Mouse (Mus musculus): ENCODE measurements around the gene Hagh.

Hagh gene

GRCm38 (mm10) chr17:24885356-24886133 is 45.6 kb downstream of the Hagh start:
- no peak for DNase-seq (ENCODE audit: low spot score in 2 of 2)

DNA sequence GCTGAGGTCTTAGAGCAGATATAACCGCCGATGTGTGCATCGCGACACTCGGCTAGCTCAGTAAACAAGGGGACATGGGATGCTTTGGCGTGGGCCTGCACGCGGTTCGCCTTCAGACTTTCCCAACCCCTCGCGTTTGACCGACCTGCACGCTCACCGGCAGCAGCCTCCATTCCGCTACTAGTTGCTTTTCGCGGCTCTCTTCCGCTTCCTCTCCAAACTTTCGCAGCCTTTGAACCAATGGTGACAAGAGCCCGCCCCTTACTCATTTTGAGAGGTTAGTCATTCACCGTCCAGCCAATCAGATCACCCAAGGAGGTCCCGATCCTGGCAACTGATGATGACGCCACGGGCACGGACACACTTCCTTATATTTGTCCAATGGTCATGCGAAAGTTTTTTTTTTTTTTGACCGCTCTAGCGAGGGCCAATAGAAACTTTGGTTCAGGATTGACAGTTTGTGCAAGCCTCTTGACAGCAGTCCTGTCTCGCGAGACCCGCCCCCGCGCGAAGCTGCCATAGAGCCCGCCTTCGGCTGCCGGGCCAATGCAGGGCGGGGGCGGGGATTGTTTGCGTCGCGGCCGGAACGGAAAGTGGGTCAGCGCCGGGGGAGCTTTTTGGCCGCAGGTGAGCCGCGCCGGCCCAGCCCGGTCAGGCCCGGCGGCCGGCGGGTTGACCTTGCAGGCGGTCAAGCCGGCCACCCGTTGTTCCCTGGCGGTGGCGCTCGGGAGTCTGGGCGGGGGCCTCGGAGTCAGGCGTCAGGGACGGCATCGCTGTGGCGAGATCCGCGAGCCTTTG is 46.4 kb downstream of the Hagh start, which contains the start of the genes Nubp2 and Spsb3:
Gene Nubp2 (minus strand): TSS at position 216 of the 798 bp plus-strand sequence.
Gene Spsb3 (plus strand): TSS at position 510 of the 798 bp plus-strand sequence.
- DNase-seq (ENCODE audit: low spot score in 2 of 2): peak; percentile 93 to 98

DNA sequence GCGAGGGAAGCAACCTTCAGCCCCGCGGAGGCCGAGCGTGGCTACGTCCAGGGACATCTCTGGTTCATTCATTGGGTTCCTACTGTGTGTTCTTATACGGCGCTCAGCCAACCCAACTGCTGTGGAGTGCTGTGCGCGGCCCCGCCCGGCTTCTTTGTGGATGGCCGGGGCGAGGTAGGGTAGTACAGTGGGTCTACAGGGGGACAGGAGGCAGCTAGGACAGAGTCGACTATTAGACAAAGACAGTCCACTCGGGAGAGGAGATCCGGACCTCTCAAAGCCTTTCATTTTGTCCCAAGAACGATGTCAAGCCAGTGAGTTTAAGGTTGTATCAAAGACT is 47.0 kb downstream of the Hagh start:
- DNase-seq (ENCODE audit: low spot score in 2 of 2): no peak

DNA sequence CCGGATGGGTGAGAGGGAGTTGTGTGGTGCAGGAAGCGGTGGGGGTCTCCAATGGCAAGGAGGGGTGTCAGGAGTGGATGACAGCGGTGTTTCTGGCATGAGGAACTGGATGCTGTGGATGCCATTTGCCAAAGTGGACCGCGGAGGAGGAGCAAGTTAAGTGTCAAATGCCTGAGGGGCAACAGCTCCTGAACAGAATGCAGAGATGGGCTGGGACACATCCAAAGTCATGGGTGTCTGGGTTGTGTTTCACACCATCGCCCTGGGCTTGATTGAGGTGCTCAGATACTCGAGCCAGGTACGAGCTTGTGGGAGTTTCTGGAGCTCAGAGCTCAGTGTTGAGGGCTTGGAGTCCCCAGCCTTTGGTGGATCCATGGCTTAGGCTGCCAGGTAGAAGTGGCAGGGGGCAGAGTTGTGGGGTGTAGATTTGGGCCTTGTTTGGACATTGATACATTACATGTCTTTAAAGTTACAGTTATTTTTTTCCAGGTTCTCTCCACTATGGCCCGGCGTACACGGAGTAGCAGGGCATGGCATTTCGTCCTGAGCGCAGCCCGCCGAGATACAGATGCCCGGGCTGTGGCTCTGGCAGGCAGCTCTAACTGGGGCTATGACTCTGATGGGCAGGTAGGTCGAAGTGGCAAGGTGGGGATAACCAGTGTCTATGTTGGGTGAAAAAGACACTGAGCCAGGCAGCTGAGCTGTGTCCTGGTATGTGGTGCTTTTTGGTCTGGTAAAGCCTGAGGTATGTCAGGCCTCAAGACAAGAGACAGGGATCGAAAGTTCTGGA is 47.5 kb downstream of the Hagh start:
- no peak for DNase-seq (ENCODE audit: low spot score in 2 of 2)

DNA sequence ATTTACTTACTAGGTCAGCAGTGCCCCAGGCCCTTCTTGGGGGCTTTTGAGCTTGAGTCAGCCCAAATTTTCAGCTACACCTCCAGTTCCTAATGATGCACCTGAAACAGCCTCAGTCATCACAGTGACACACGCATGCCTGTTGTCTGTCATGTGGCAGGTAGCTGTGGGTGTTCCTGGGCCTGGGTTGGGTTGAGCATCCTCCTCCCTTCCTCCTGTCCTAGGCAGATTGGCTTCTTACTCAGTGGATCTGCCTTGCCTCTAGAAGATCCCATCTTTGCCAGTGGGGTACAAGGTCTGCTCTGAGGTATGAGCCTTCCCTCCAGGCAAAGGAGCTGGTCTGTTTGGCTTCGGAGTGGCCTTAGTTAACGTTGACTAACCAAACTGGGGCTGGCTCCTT is 48.9 kb downstream of the Hagh start:
- no peak for DNase-seq (ENCODE audit: low spot score in 2 of 2)

DNA sequence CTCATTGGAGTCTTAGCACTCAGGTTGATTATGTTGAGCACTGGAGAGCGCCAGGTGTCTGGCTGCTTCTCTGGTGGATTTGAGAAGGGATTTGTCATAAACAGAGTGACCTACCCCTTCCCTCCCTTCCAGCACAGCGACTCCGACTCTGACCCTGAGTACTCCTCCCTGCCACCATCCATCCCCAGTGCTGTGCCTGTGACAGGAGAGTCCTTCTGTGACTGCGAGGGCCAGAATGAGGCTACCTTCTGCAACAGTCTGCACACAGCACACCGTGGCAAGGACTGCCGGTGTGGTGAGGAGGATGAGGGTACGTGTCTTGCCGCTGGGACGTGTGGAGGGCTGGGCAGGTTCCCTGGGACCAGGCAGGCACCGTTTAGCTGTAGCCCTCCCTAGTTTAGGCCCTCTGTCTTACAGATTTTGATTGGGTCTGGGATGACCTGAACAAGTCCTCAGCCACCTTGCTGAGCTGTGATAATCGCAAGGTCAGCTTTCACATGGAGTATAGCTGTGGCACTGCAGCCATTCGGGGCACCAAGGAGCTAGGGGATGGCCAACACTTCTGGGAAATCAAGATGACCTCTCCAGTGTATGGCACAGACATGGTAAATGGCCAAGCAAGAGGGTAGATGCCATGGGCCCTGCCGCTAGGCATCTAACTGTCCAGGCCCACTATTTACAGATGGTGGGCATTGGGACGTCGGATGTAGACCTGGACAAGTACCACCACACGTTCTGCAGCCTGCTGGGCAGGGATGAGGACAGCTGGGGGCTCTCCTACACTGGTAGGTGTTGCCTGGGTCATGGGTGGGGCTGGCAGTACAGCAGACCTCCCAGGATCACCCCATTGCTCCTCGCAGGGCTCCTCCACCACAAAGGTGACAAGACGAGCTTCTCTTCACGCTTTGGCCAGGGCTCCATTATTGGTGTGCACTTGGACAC is 50.5 kb downstream of the Hagh start:
- DNase-seq (ENCODE audit: low spot score in 2 of 2): no peak

DNA sequence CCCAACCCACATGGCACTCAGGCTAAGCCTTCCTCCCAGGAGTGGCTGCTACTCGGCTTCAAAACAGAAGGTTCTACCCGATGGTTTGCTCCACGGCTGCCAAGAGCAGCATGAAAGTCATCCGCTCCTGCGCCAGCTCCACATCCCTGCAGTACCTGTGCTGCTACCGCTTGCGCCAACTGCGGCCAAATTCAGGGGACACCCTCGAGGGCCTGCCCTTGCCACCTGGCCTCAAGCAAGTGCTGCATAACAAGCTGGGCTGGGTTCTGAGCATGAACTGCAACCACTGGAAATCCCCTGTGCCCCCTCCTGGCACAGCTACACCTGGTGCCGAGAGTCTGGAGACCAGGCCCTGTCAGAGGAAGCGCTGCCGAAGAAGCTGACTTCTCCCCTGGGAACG is 51.4 kb downstream of the Hagh start:
- no peak for DNase-seq (ENCODE audit: low spot score in 2 of 2)

DNA sequence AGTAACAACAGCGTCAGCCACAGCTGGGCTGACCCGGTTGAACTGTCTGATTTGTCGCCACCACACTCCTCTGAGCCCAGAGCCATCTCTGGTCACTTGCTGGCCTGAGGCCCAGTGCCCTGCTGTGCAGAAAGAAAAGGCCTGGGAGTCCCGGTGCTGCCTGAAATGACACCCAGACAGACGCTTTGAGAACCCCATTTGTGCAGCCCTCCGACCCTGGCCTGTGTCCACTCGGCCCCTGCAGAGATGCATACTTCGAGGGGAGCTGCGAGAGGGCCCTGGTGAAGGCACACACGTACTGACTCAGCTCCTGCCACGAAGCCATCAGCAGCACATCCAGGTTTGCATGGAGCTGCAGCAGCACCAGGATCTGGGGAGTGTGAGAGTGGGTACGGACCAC is 52.8 kb downstream of the Hagh start:
- DNase-seq (ENCODE audit: low spot score in 2 of 2): no peak

GRCm38 (mm10) chr17:24893276-24893675 is 53.3 kb downstream of the Hagh start:
- DNase-seq (ENCODE audit: low spot score in 2 of 2): no peak

GRCm38 (mm10) chr17:24894061-24894994 is 54.4 kb downstream of the Hagh start:
- peak; percentile 59 to 82 for DNase-seq (ENCODE audit: low spot score in 2 of 2)

DNA sequence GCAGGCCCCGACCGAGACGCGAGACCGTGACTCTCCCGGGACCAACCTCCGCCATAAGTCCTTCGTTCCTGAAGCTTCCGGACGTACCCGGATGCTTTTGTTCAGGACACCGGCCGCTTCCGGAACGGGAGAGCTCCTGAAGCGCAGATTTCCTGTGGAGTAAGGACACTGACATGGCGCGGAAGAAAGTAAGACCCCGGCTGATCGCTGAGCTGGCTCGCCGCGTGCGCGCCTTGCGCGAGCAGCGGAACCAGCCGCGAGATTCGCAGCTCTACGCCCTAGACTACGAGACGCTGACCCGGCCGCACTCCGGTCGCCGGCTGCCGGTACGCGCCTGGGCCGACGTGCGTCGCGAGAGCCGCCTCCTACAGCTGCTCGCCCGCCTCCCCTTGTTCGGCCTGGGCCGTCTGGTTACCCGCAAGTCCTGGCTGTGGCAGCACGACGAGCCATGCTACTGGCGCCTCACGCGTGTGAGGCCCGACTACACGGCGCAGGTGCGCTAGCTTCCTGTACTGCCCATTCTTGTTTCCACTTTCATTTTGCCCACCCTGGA is 55.1 kb downstream of the Hagh start, which contains the start of the genes Eme2 and Mrps34:
Gene Eme2 (minus strand): TSS at position 93 of the 553 bp plus-strand sequence.
Gene Mrps34 (plus strand): TSS at position 122 of the 553 bp plus-strand sequence.
- peak in 1 of 2 experiments; percentile 82 for DNase-seq (ENCODE audit: low spot score in 2 of 2)

- no peak for DNase-seq (ENCODE audit: low spot score in 2 of 2)
These were observed 55.8 kb downstream of the Hagh start for GRCm38 (mm10) chr17:24895571-24896240.

- DNase-seq (ENCODE audit: low spot score in 2 of 2): peak; percentile 82 to 87
These were observed 56.5 kb downstream of the Hagh start, which contains the start of gene Nme3 for GRCm38 (mm10) chr17:24896241-24896992. TSS of gene Nme3 (plus strand) at chr17:24896500.

GRCm38 (mm10) chr17:24896993-24897269 is 57.0 kb downstream of the Hagh start:
- no peak for DNase-seq (ENCODE audit: low spot score in 2 of 2)

- no peak for DNase-seq (ENCODE audit: low spot score in 2 of 2)
These were observed 57.7 kb downstream of the Hagh start for GRCm38 (mm10) chr17:24897600-24897999.

DNA sequence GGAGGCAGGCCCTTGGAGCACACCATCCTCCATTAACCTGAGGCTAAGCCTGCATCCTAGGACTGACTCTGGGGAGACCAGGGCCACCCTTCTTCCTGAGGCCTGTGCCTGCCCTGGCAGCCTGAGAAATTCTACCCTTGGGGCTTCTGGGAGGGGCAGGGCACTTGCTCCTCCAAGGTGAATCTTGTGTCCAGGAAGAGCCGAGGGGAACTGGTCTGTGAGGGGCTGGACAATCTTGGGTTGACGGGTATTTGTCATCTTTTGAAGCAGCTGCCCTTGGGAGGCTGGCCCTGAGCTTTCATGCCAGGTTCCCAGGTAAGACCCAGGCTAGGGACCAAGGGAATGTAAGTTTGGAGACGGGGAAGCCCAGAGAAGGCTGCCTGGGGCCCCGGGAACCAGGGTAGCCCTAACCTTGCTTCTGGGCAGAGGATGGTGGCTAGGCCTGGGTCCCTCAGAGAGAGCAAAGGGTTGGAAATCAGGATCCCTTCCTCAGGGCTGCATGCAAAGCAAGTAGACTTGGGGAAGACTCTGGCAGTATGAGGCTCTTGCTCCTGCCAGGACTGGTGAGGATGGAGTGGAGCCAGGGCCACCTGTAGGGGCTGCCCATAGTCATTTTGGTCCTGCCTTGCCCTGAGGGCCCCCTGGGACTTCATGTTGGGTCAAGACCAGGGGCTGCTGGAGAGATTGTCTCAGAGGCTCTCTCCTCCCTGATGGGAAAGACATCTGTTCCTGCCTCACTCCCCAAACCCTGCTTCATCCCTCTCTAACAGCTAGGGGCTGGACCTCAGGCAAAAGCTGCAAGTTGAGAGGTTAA is 58.3 kb downstream of the Hagh start:
- DNase-seq (ENCODE audit: low spot score in 2 of 2): no peak

GRCm38 (mm10) chr17:24899153-24899552 is 59.2 kb downstream of the Hagh start:
- no peak for DNase-seq (ENCODE audit: low spot score in 2 of 2)

Measured in spleen, postnatal 10 days (tissue).